Mouse (Mus musculus): ENCODE measurements around the gene Tmem234. TPM values are rescaled to one million over a fixed set of nuclear protein-coding genes. Genes with fewer than 3 reads are reported as not detected.
A peak's percentile ranks its signal among the peaks of the same experiment; 100 is the strongest.

The Tmem234 gene
- polyA plus RNA-seq, 1 experiment from 2014 or later: 188 TPM

- no peak overlapping the region for H3K9ac ChIP-seq (ENCODE audit: low read length)
- DNase-seq (ENCODE audit: low spot score): no peak
- H3K27ac ChIP-seq (ENCODE audit: low read depth, low read length): no peak overlapping the region
- no peak overlapping the region for H3K4me2 ChIP-seq (ENCODE audit: low read depth, low read length, severe bottlenecking)
- no peak overlapping the region for H3K4me3 ChIP-seq (ENCODE audit: low read depth, low read length)
- H3K27me3 ChIP-seq (ENCODE audit: control insufficient read depth, insufficient read depth, low read length): no peaks in the 10 kb centered on the region
- no peaks in the 10 kb centered on the region for H3K9me3 ChIP-seq (ENCODE audit: control insufficient read depth, low read length)
- H3K36me3 ChIP-seq (ENCODE audit: control insufficient read depth, insufficient read depth, low read length): peaks cover 15% of the 10 kb centered on the region; the same call in 1 of the 2 replicates
- ATAC-seq (replicated peaks; ENCODE audit: low FRiP score): no peak
- no peaks in the 10 kb centered on the region for H3K4me1 ChIP-seq (replicated peaks; ENCODE audit: control insufficient read depth, insufficient read depth, low read length)
- WGBS: 92% methylated on average over 8 of the region's 8 CpGs
These were observed 49.9 kb downstream of the Tmem234 start for GRCm38 (mm10) chr4:129650359-129650758.

DNA sequence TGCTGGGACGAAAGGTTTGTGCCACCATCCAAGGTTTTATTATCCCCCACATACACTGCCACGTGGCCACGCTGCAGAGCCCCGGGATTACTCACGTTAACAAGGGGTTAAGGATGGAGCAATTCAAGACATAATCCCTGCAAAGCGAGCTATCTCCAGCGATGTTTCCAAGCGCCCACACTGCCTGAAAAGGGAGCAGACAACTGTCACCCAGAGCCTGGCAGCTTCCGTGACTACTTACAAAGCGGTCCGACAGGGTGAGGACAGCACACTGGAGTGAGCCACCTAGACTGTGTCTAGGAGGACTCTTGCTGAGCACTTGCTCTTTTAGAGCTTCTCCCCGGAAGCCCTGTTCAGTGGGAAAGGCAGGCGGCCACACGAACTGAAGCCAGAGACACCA, 54.3 kb downstream of the Tmem234 start:
- no peak overlapping the region for H3K4me3 ChIP-seq (ENCODE audit: low read depth, low read length)
- DNase-seq (ENCODE audit: low spot score): no peak
- no peak overlapping the region for H3K4me2 ChIP-seq (ENCODE audit: low read depth, low read length, severe bottlenecking)
- H3K27ac ChIP-seq (ENCODE audit: low read depth, low read length): no peak overlapping the region
- no peak overlapping the region for H3K9ac ChIP-seq (ENCODE audit: low read length)
- no peaks in the 10 kb centered on the region for H3K9me3 ChIP-seq (ENCODE audit: control insufficient read depth, low read length)
- ATAC-seq (replicated peaks; ENCODE audit: low FRiP score): no peak
- H3K4me1 ChIP-seq (replicated peaks; ENCODE audit: control insufficient read depth, insufficient read depth, low read length): no peaks in the 10 kb centered on the region
- peaks cover 13% of the 10 kb centered on the region; the same call in 1 of the 2 replicates for H3K36me3 ChIP-seq (ENCODE audit: control insufficient read depth, insufficient read depth, low read length)
- no peaks in the 10 kb centered on the region for H3K27me3 ChIP-seq (ENCODE audit: control insufficient read depth, insufficient read depth, low read length)
- 90% methylated on average over 14 of the region's 14 CpGs for WGBS

GRCm38 (mm10) chr4:129661584-129661983, 61.1 kb downstream of the Tmem234 start:
- Histone ChIP-seq H3K9ac (ENCODE audit: low read length) (no peak overlapping the region), H3K27me3 (ENCODE audit: control insufficient read depth, insufficient read depth, low read length) (no peaks in the 10 kb centered on the region), H3K27ac (ENCODE audit: low read depth, low read length) (no peak overlapping the region), H3K4me1 (replicated peaks; ENCODE audit: control insufficient read depth, insufficient read depth, low read length) (no peaks in the 10 kb centered on the region), H3K9me3 (ENCODE audit: control insufficient read depth, low read length) (no peaks in the 10 kb centered on the region), H3K36me3 (ENCODE audit: control insufficient read depth, insufficient read depth, low read length) (peaks cover 5% of the 10 kb centered on the region; the same call in 1 of the 2 replicates), H3K4me2 (ENCODE audit: low read depth, low read length, severe bottlenecking) (no peak overlapping the region), H3K4me3 (ENCODE audit: low read depth, low read length) (no peak overlapping the region)
- DNase-seq (ENCODE audit: low spot score): no peak
- no peak for ATAC-seq (replicated peaks; ENCODE audit: low FRiP score)
- WGBS: 92% methylated on average over 3 of the region's 3 CpGs

DNA sequence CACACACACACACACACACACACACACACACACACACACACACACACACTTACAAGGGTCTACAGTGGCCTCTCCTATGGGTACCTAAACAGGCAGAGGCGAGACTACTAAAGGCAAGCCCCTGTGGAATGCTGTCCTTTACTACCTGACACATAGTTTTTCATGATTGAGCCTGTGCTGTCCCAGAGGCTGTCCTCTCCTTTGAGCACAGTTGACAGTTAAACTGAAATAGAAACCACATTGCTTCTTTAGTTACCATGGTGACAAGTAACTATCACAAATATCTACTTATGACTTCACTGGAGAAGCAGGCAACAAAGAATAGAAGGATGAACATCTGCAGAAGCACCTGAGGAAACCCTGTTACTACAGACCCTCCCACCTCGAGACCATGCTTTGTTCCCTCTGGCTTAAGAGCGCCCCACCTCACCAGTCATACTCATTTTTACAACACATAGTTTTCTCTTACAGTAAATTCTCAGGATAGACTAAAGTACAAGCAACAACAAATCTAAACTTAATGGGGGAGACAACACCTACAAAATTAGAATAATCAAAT, 61.9 kb downstream of the Tmem234 start:
- H3K4me1 ChIP-seq (replicated peaks; ENCODE audit: control insufficient read depth, insufficient read depth, low read length): no peaks in the 10 kb centered on the region
- no peak overlapping the region for H3K4me3 ChIP-seq (ENCODE audit: low read depth, low read length)
- WGBS: 93% methylated on average over 3 of the region's 3 CpGs
- no peaks in the 10 kb centered on the region for H3K9me3 ChIP-seq (ENCODE audit: control insufficient read depth, low read length)
- no peak overlapping the region for H3K9ac ChIP-seq (ENCODE audit: low read length)
- H3K27ac ChIP-seq (ENCODE audit: low read depth, low read length): no peak overlapping the region
- no peak for DNase-seq (ENCODE audit: low spot score)
- no peaks in the 10 kb centered on the region for H3K27me3 ChIP-seq (ENCODE audit: control insufficient read depth, insufficient read depth, low read length)
- no peak for ATAC-seq (replicated peaks; ENCODE audit: low FRiP score)
- H3K4me2 ChIP-seq (ENCODE audit: low read depth, low read length, severe bottlenecking): no peak overlapping the region
- H3K36me3 ChIP-seq (ENCODE audit: control insufficient read depth, insufficient read depth, low read length): peaks cover 5% of the 10 kb centered on the region; the same call in 1 of the 2 replicates

GRCm38 (mm10) chr4:129671491-129672082, 71.1 kb downstream of the Tmem234 start:
- 7% methylated on average over 12 of the region's 12 CpGs for WGBS
- Histone ChIP-seq H3K4me1 (replicated peaks; ENCODE audit: control insufficient read depth, insufficient read depth, low read length) (peaks cover 4% of the 10 kb centered on the region; the same call in 1 of the 2 replicates), H3K27ac (ENCODE audit: low read depth, low read length) (no peak overlapping the region), H3K36me3 (ENCODE audit: control insufficient read depth, insufficient read depth, low read length) (peaks cover 3% of the 10 kb centered on the region; the same call in 1 of the 2 replicates), H3K4me2 (ENCODE audit: low read depth, low read length, severe bottlenecking) (peak overlapping the region; percentile 86), H3K27me3 (ENCODE audit: control insufficient read depth, insufficient read depth, low read length) (no peaks in the 10 kb centered on the region), H3K9ac (ENCODE audit: low read length) (peak overlapping the region; percentile 95), H3K9me3 (ENCODE audit: control insufficient read depth, low read length) (no peaks in the 10 kb centered on the region), H3K4me3 (ENCODE audit: low read depth, low read length) (peak overlapping the region; percentile 97)
- 0 out of 2 replicates have a peak, but pooled peaks have one; percentile 62 for ATAC-seq (replicated peaks; ENCODE audit: low FRiP score)
- DNase-seq (ENCODE audit: low spot score): peak; percentile 64

GRCm38 (mm10) chr4:129672083-129672877, 71.8 kb downstream of the Tmem234 start, which contains the start of gene Kpna6:
Gene Kpna6 (minus strand): TSS chr4:129672767.
- peaks cover 3% of the 10 kb centered on the region; the same call in 1 of the 2 replicates for H3K36me3 ChIP-seq (ENCODE audit: control insufficient read depth, insufficient read depth, low read length)
- DNase-seq (ENCODE audit: low spot score) (peak; percentile 91), ATAC-seq (replicated peaks; ENCODE audit: low FRiP score) (peak; percentile 89)
- peak within 1 kb of the TSS; percentile 86 for H3K4me2 ChIP-seq (ENCODE audit: low read depth, low read length, severe bottlenecking)
- H3K27ac ChIP-seq (ENCODE audit: low read depth, low read length): peak within 1 kb of the TSS; percentile 73
- WGBS: under 1% methylated on average over 62 of the region's 65 CpGs
- no peaks in the 10 kb centered on the region for H3K27me3 ChIP-seq (ENCODE audit: control insufficient read depth, insufficient read depth, low read length)
- peak within 1 kb of the TSS; percentile 97 for H3K4me3 ChIP-seq (ENCODE audit: low read depth, low read length)
- peaks cover 4% of the 10 kb centered on the region; the same call in 1 of the 2 replicates for H3K4me1 ChIP-seq (replicated peaks; ENCODE audit: control insufficient read depth, insufficient read depth, low read length)
- H3K9ac ChIP-seq (ENCODE audit: low read length): peak within 1 kb of the TSS; percentile 95
- H3K9me3 ChIP-seq (ENCODE audit: control insufficient read depth, low read length): no peaks in the 10 kb centered on the region

DNA sequence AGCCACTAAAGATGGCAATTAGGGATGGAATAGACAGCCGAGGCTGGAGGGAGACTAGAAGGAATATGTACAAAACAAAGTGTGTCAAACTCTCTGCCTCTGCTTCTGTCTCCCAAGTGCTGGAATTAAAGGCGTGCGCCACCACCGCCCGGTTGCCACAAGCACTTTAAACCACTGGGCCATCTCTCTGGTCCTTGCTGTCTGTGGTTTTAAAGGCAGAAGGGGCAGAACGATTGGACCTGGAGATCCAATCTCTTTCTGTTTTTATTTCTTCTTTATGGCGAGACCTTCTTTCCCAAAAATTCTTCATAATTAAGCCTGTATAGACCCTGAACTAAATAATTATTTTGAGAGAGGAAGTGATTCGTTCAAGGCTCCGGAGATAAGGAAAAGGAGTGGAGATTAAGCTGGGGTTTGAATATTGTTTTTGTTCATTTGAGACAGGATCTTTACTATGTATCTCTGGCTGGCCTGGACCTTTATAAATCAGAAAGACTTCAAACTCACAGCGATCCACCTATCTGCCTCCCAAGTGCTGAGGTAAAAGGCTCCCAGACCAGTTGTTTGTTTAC, 72.5 kb downstream of the Tmem234 start:
- WGBS: 13% methylated on average over 10 of the region's 10 CpGs
- peak overlapping the region; percentile 97 for H3K4me3 ChIP-seq (ENCODE audit: low read depth, low read length)
- DNase-seq (ENCODE audit: low spot score): no peak
- H3K27ac ChIP-seq (ENCODE audit: low read depth, low read length): no peak overlapping the region; the same call in 1 of the 2 replicates
- ATAC-seq (replicated peaks; ENCODE audit: low FRiP score): no peak
- H3K4me1 ChIP-seq (replicated peaks; ENCODE audit: control insufficient read depth, insufficient read depth, low read length): peaks cover 4% of the 10 kb centered on the region; the same call in 1 of the 2 replicates
- peak overlapping the region; percentile 95 for H3K9ac ChIP-seq (ENCODE audit: low read length)
- peak overlapping the region; percentile 86 for H3K4me2 ChIP-seq (ENCODE audit: low read depth, low read length, severe bottlenecking)
- H3K27me3 ChIP-seq (ENCODE audit: control insufficient read depth, insufficient read depth, low read length): no peaks in the 10 kb centered on the region
- H3K36me3 ChIP-seq (ENCODE audit: control insufficient read depth, insufficient read depth, low read length): peaks cover 3% of the 10 kb centered on the region; the same call in 1 of the 2 replicates
- H3K9me3 ChIP-seq (ENCODE audit: control insufficient read depth, low read length): no peaks in the 10 kb centered on the region

All from forebrain, embryonic 11.5 days (tissue).